Mouse (Mus musculus): ENCODE data around the gene Cdc27. TPM values are rescaled to one million over a fixed set of nuclear protein-coding genes. Genes with fewer than 3 reads are reported as not detected.

Gene Cdc27
- total RNA-seq (2012; rRNA removed), result 28.9 and 45.9 TPM in 2 replicates

DNA sequence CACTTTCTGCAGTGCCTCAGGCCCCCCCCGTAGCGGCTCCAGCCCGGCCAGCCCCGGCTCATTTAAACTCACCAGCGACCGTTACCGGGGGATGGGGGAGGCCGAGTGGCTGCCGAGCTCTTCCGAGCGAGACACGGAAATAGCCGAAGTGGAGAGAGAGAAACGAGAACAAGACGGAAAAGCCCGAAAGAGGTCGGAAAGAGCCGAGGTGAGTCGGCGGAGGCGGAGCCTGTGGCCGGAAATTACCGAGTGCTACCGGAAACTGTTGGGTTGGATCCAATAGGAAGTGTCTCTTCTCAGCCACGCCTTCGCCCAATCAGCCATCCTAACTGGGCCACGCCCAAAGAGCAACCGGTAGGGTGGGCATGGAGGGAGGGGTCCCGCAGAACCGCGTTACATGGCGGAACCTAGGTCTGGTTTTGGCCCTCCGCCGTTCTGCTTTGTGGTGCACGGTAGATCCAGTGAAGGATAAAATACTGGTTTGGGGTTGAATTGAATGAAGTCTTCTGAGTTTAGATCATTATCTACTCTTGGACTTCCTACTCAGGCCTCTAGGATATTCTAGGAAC, at the start of gene Cdc27, which contains the start of gene Myl4:
Gene Cdc27 (minus strand): TSS at position 215 of the 569 bp plus-strand sequence.
Gene Myl4 (plus strand): TSS at position 258 of the 569 bp plus-strand sequence.
- H3K36me3 ChIP-seq (ENCODE audit: control insufficient read depth, insufficient read depth, low read length, poor library complexity, severe bottlenecking), result no peaks in the 10 kb centered on the region
- in situ Hi-C loops (cut with MboI; ENCODE audit: low sequenced_read_pairs in 2 of 2, unreplicated experiment in 2 of 2), result no loop called here
- H3K9ac ChIP-seq (ENCODE audit: insufficient read depth, low read depth, low read length, poor library complexity, severe bottlenecking), result peak within 1 kb of the TSS; percentile 99
- peak within 1 kb of the TSS; percentile 84 for H3K27ac ChIP-seq (ENCODE audit: insufficient read depth, low read depth, low read length, poor library complexity, severe bottlenecking)
- TF ChIP-seq CHD2 (IDR thresholded peaks at IDR 0.05; ENCODE audit: low read depth, low read length), result no peak
- TF ChIP-seq HCFC1 (IDR thresholded peaks at IDR 0.05; ENCODE audit: borderline replicate concordance, insufficient read depth, low read length), result no peak
- no peak for TF ChIP-seq ZC3H11A (IDR thresholded peaks at IDR 0.05; ENCODE audit: borderline replicate concordance, low read depth, low read length)
- TF ChIP-seq ZNF384 (IDR thresholded peaks at IDR 0.05; ENCODE audit: low read depth, low read length), result no peak
- no peak for TF ChIP-seq MAFK (IDR thresholded peaks at IDR 0.05; ENCODE audit: insufficient read depth, low read depth, low read length)
- H3K4me3 ChIP-seq (ENCODE audit: insufficient read depth in 1 of 2, low read depth in 1 of 2, low read length in 2 of 2, poor library complexity in 1 of 2, severe bottlenecking in 1 of 2), result peak within 1 kb of the TSS; percentile 93 to 98
- peak; percentile 98 for DNase-seq (ENCODE audit: low read depth, low spot score)
- H3K4me1 ChIP-seq (ENCODE audit: control insufficient read depth in 2 of 2, insufficient read depth in 2 of 2, low read length in 2 of 2, poor library complexity in 1 of 2), result peaks cover 0 to 5% of the 10 kb centered on the region in 2 experiments; a peak in 2 of 4 replicates
- H3K9me3 ChIP-seq (ENCODE audit: control insufficient read depth, insufficient read depth, low read depth, low read length), result no peaks in the 10 kb centered on the region

DNA sequence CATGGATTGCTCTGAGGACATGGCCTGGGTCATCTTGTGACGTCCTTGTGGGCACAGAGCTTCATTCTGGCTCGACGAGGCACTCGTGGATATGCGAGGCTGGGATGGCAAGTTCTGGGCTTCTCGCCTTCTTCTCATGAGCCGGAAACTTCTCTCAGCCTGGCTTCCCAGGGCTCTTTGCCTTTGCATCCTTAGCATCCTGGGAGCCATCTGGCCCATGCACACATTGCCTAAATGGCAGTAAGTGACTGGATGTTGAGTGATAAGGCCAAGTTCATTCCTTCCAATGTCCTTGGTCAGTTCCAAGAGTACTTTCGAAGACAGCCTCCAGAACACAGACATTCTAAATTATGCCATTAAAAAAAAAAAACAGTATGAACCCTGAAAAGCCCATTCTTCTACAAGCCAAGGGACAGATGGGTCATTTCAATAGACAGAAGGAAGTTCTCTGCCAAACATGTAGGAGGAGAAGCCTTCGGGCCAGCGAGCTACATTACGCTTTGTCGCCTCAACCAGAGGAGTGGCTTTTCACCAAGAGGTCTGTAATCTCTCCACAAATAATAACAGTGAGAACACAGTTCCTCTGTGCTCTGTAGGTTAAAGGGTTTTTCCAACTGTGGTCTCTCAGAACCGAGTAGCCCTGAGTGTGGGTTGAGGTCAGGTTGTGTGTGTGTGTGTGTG, 49.0 kb upstream of the Cdc27 start:
- in situ Hi-C loops (cut with MboI; ENCODE audit: low sequenced_read_pairs in 2 of 2, unreplicated experiment in 2 of 2), result no loop called here
- H3K27ac ChIP-seq (ENCODE audit: insufficient read depth, low read depth, low read length, poor library complexity, severe bottlenecking), result no peak overlapping the region

DNA sequence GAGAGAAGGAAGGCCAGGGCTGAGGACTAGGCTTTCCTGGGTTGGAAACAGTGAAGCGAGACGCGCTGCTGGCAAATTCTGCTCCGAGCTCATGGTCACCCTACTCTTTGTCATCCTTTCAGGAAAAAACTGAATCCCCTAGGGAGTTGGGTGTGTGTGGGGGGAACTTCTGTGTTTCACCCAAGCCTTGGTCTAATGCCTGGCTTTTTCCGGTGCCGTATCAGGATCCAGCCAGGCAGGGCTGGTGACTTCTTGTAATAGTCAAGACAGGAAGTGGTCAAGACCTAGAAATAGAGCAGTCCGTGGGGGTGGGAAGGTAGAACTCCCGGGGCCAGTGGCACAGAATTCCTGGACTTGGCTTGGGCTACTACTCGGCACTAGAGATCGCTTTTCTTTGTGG, 45.9 kb upstream of the Cdc27 start:
- no peak for TF ChIP-seq HCFC1 (IDR thresholded peaks at IDR 0.05; ENCODE audit: borderline replicate concordance, insufficient read depth, low read length)
- no peak for TF ChIP-seq ZNF384 (IDR thresholded peaks at IDR 0.05; ENCODE audit: low read depth, low read length)
- no peak for TF ChIP-seq ZC3H11A (IDR thresholded peaks at IDR 0.05; ENCODE audit: borderline replicate concordance, low read depth, low read length)
- no peak for TF ChIP-seq MAFK (IDR thresholded peaks at IDR 0.05; ENCODE audit: insufficient read depth, low read depth, low read length)
- no peak for TF ChIP-seq CHD2 (IDR thresholded peaks at IDR 0.05; ENCODE audit: low read depth, low read length)
- in situ Hi-C loops (cut with MboI; ENCODE audit: low sequenced_read_pairs in 2 of 2, unreplicated experiment in 2 of 2), result no loop called here
- H3K9ac ChIP-seq (ENCODE audit: insufficient read depth, low read depth, low read length, poor library complexity, severe bottlenecking), result no peak overlapping the region
- no peak for DNase-seq (ENCODE audit: low read depth, low spot score)
- no peaks in the 10 kb centered on the region for H3K36me3 ChIP-seq (ENCODE audit: control insufficient read depth, insufficient read depth, low read length, poor library complexity, severe bottlenecking)
- peaks cover 0 to 23% of the 10 kb centered on the region in 2 experiments; a peak in 2 of 4 replicates for H3K4me1 ChIP-seq (ENCODE audit: control insufficient read depth in 2 of 2, insufficient read depth in 2 of 2, low read length in 2 of 2, poor library complexity in 1 of 2)
- no peaks in the 10 kb centered on the region for H3K9me3 ChIP-seq (ENCODE audit: control insufficient read depth, insufficient read depth, low read depth, low read length)
- no peak overlapping the region for H3K27ac ChIP-seq (ENCODE audit: insufficient read depth, low read depth, low read length, poor library complexity, severe bottlenecking)
- H3K4me3 ChIP-seq (ENCODE audit: insufficient read depth in 1 of 2, low read depth in 1 of 2, low read length in 2 of 2, poor library complexity in 1 of 2, severe bottlenecking in 1 of 2), result no peak overlapping the region

More for the DNA sequence above, 49.0 kb upstream of the Cdc27 start:
- Histone ChIP-seq H3K9ac (ENCODE audit: insufficient read depth, low read depth, low read length, poor library complexity, severe bottlenecking) (no peak overlapping the region), H3K4me3 (ENCODE audit: insufficient read depth in 1 of 2, low read depth in 1 of 2, low read length in 2 of 2, poor library complexity in 1 of 2, severe bottlenecking in 1 of 2) (no peak overlapping the region), H3K9me3 (ENCODE audit: control insufficient read depth, insufficient read depth, low read depth, low read length) (no peaks in the 10 kb centered on the region), H3K36me3 (ENCODE audit: control insufficient read depth, insufficient read depth, low read length, poor library complexity, severe bottlenecking) (no peaks in the 10 kb centered on the region), H3K4me1 (ENCODE audit: control insufficient read depth in 2 of 2, insufficient read depth in 2 of 2, low read length in 2 of 2, poor library complexity in 1 of 2) (peaks cover 0 to 25% of the 10 kb centered on the region in 2 experiments; a peak in 2 of 4 replicates)
- TF ChIP-seq HCFC1 (IDR thresholded peaks at IDR 0.05; ENCODE audit: borderline replicate concordance, insufficient read depth, low read length) (no peak), ZC3H11A (IDR thresholded peaks at IDR 0.05; ENCODE audit: borderline replicate concordance, low read depth, low read length) (no peak), ZNF384 (IDR thresholded peaks at IDR 0.05; ENCODE audit: low read depth, low read length) (no peak), MAFK (IDR thresholded peaks at IDR 0.05; ENCODE audit: insufficient read depth, low read depth, low read length) (no peak), CHD2 (IDR thresholded peaks at IDR 0.05; ENCODE audit: low read depth, low read length) (no peak)
- DNase-seq (ENCODE audit: low read depth, low spot score), result no peak

DNA sequence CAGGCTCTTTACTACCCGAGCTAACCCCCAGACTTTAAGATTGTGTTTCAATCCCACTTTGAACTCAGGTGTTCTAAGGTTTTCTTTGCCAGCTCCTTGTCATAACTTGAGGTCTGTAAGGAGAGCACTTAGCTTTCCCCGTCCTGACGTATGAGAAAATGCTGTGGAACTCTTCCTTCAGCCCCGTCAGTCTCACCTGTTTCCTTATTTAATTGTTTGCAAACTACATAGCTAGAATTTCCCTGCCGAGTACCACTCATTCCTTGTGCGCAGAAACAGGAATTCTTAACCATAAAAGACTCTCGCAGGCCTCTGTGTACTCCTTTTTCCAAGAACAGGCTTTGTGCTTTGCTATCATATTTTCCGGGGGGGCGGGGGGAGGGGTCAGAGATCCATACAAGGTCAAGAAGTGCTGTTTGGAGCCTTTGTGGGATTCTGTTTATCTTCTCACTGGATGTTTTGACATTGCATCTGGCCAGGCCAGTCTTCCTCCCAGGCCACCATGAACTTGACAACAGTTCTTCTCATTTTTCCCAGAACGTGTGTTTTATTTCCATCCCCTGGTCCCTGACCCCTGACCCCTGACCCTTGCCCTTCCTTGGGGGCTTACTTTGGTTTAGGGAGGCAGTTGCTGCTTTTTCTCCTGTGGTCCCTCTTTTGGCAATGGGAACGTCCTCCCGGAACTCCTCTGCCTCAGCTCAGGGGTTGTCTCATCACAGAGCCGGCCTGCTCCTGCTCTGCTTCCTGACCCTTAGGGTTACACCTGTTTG, 41.8 kb upstream of the Cdc27 start:
- TF ChIP-seq HCFC1 (IDR thresholded peaks at IDR 0.05; ENCODE audit: borderline replicate concordance, insufficient read depth, low read length) (no peak), CHD2 (IDR thresholded peaks at IDR 0.05; ENCODE audit: low read depth, low read length) (no peak), ZC3H11A (IDR thresholded peaks at IDR 0.05; ENCODE audit: borderline replicate concordance, low read depth, low read length) (no peak), ZNF384 (IDR thresholded peaks at IDR 0.05; ENCODE audit: low read depth, low read length) (no peak), MAFK (IDR thresholded peaks at IDR 0.05; ENCODE audit: insufficient read depth, low read depth, low read length) (no peak)
- H3K36me3 ChIP-seq (ENCODE audit: control insufficient read depth, insufficient read depth, low read length, poor library complexity, severe bottlenecking), result no peaks in the 10 kb centered on the region
- H3K4me1 ChIP-seq (ENCODE audit: control insufficient read depth in 2 of 2, insufficient read depth in 2 of 2, low read length in 2 of 2, poor library complexity in 1 of 2), result peaks cover 0 to 6% of the 10 kb centered on the region in 2 experiments; a peak in 2 of 4 replicates
- in situ Hi-C loops (cut with MboI; ENCODE audit: low sequenced_read_pairs in 2 of 2, unreplicated experiment in 2 of 2), result no loop called here
- H3K4me3 ChIP-seq (ENCODE audit: insufficient read depth in 1 of 2, low read depth in 1 of 2, low read length in 2 of 2, poor library complexity in 1 of 2, severe bottlenecking in 1 of 2), result no peak overlapping the region
- DNase-seq (ENCODE audit: low read depth, low spot score), result no peak
- no peaks in the 10 kb centered on the region for H3K9me3 ChIP-seq (ENCODE audit: control insufficient read depth, insufficient read depth, low read depth, low read length)
- no peak overlapping the region for H3K9ac ChIP-seq (ENCODE audit: insufficient read depth, low read depth, low read length, poor library complexity, severe bottlenecking)
- H3K27ac ChIP-seq (ENCODE audit: insufficient read depth, low read depth, low read length, poor library complexity, severe bottlenecking), result no peak overlapping the region

Measured in ES-E14 (cell line).